In genomic region chr4:150909451-150910156, GRCm38 (mm10) we compare ENCODE assay signal across 8 mouse cellular contexts. TPM values are rescaled to one million over a fixed set of nuclear protein-coding genes. Genes with fewer than 3 reads are reported as not detected.
DNase-seq lines count a peak whose midpoint lies in the region; ATAC-seq lines count a peak whose summit lies in the region.

No protein-coding gene starts in this region.

- ATAC-seq in erythroid progenitor cell, adult 5-6 weeks (replicated peaks; ENCODE audit: low FRiP score, poor library complexity, severe bottlenecking): peak; percentile 84
- ATAC-seq in heart, embryonic 13.5 days (ENCODE audit: extremely low read depth, insufficient number of reproducible peaks, low FRiP score, low TSS enrichment): peak; percentile 89
- ATAC-seq in liver, embryonic 12.5 days: peak; percentile 87
- peak; percentile 93 for ATAC-seq in stomach, embryonic 15.5 days (ENCODE audit: insufficient read depth, low FRiP score, low read depth)

- peaks cover 32% of the 10 kb centered on the region for H3K36me3 ChIP-seq in heart, embryonic 13.5 days
- H3K36me3 ChIP-seq in liver, embryonic 12.5 days: peaks cover 30% of the 10 kb centered on the region
- H3K36me3 ChIP-seq in stomach, embryonic 15.5 days: peaks cover 12% of the 10 kb centered on the region

- H3K4me3 ChIP-seq in heart, embryonic 13.5 days: peak overlapping the region; percentile 80
- peak overlapping the region; percentile 72 for H3K4me3 ChIP-seq in liver, embryonic 12.5 days
- peak overlapping the region; percentile 74 for H3K4me3 ChIP-seq in stomach, embryonic 15.5 days (replicated peaks)

- H3K9me3 ChIP-seq in heart, embryonic 13.5 days: no peaks in the 10 kb centered on the region
- no peaks in the 10 kb centered on the region for H3K9me3 ChIP-seq in liver, embryonic 12.5 days (replicated peaks)
- H3K9me3 ChIP-seq in stomach, embryonic 15.5 days: no peaks in the 10 kb centered on the region

- DNase-seq in CD4-positive helper T cell, adult 2 months (ENCODE audit: low read depth, low spot score): peak; percentile 99
- peak; percentile 96 for DNase-seq in brain, embryonic 18.5 days (ENCODE audit: low read depth, low spot score)
- peak; percentile 99 for DNase-seq in kidney, postnatal 10 days
- DNase-seq in natural killer cell, adult 2 months (ENCODE audit: low spot score in 2 of 2): peak; percentile 98 to 99

- no peaks in the 10 kb centered on the region for H3K27me3 ChIP-seq in heart, embryonic 13.5 days (replicated peaks)
- H3K27me3 ChIP-seq in liver, embryonic 12.5 days (replicated peaks): no peaks in the 10 kb centered on the region
- no peaks in the 10 kb centered on the region for H3K27me3 ChIP-seq in stomach, embryonic 15.5 days (replicated peaks)

- under 1% methylated on average over 56 of the region's 56 CpGs for WGBS in heart, embryonic 13.5 days
- WGBS in liver, embryonic 12.5 days (ENCODE audit: insufficient replicate concordance): 2% methylated on average over 56 of the region's 56 CpGs
- whole genome bisulfite sequencing in stomach, embryonic 15.5 days: under 1% methylated on average over 56 of the region's 56 CpGs

- peak overlapping the region; percentile 73 for H3K4me2 ChIP-seq in heart, embryonic 13.5 days
- H3K4me2 ChIP-seq in liver, embryonic 12.5 days: peak overlapping the region; percentile 83
- H3K4me2 ChIP-seq in stomach, embryonic 15.5 days: peak overlapping the region; percentile 69

- peaks cover 30% of the 10 kb centered on the region for H3K4me1 ChIP-seq in heart, embryonic 13.5 days
- H3K4me1 ChIP-seq in liver, embryonic 12.5 days: peaks cover 43% of the 10 kb centered on the region
- peaks cover 13% of the 10 kb centered on the region for H3K4me1 ChIP-seq in stomach, embryonic 15.5 days

- H3K27ac ChIP-seq in heart, embryonic 13.5 days (replicated peaks): peak overlapping the region; percentile 91
- H3K27ac ChIP-seq in liver, embryonic 12.5 days: peak overlapping the region; percentile 84
- H3K27ac ChIP-seq in stomach, embryonic 15.5 days: peak overlapping the region; percentile 78

- H3K9ac ChIP-seq in heart, embryonic 13.5 days: peak overlapping the region; percentile 94
- peak overlapping the region; percentile 80 for H3K9ac ChIP-seq in liver, embryonic 12.5 days
- H3K9ac ChIP-seq in stomach, embryonic 15.5 days: peak overlapping the region; percentile 84

RNA-seq across cellular contexts. Expression of gene Park7, which starts 4.6 kb away (rescaled TPM):
- total RNA-seq in erythroid progenitor cell, adult 5-6 weeks (2015; ENCODE audit: low replicate concordance): 32.4 and 104 TPM in 2 replicates
- 61.9 and 62.5 TPM in 2 replicates for total RNA-seq in erythroid progenitor cell, adult 5-6 weeks (2017; ENCODE audit: low replicate concordance)
- polyA plus RNA-seq in heart, embryonic 13.5 days (2015; fragmentation: Nextera tagmentation; extraction: Ambion mirVana): 298 and 333 TPM in 2 replicates
- polyA plus RNA-seq in liver, embryonic 12.5 days (2016; fragmentation: Nextera tagmentation; extraction: Ambion mirVana): 326 and 344 TPM in 2 replicates
- polyA plus RNA-seq in stomach, embryonic 15.5 days (2015; fragmentation: Nextera tagmentation; extraction: Ambion mirVana): 411 and 424 TPM in 2 replicates

RNA-seq across cellular contexts. Expression of gene Tnfrsf9, which starts 4.8 kb away (rescaled TPM):
- 6.7 TPM in 1 of 2 replicates, not detected in the other for total RNA-seq in erythroid progenitor cell, adult 5-6 weeks (2015; ENCODE audit: low replicate concordance)
- 1.3 TPM in 1 of 2 replicates, not detected in the other for total RNA-seq in erythroid progenitor cell, adult 5-6 weeks (2017; ENCODE audit: low replicate concordance)
- 0.57 and 0.82 TPM in 2 replicates for polyA plus RNA-seq in heart, embryonic 13.5 days (2015; fragmentation: Nextera tagmentation; extraction: Ambion mirVana)
- polyA plus RNA-seq in liver, embryonic 12.5 days (2016; fragmentation: Nextera tagmentation; extraction: Ambion mirVana): 0.12 TPM in 1 of 2 replicates, not detected in the other
- polyA plus RNA-seq in stomach, embryonic 15.5 days (2015; fragmentation: Nextera tagmentation; extraction: Ambion mirVana): 0.98 and 1.2 TPM in 2 replicates

RNA-seq across cellular contexts. Expression of gene Errfi1, which starts 55.9 kb away (rescaled TPM):
- 1.1 and 2.9 TPM in 2 replicates for total RNA-seq in erythroid progenitor cell, adult 5-6 weeks (2015; ENCODE audit: low replicate concordance)
- total RNA-seq in erythroid progenitor cell, adult 5-6 weeks (2017; ENCODE audit: low replicate concordance): 1.7 TPM in 1 of 2 replicates, not detected in the other
- 10.1 and 11.3 TPM in 2 replicates for polyA plus RNA-seq in heart, embryonic 13.5 days (2015; fragmentation: Nextera tagmentation; extraction: Ambion mirVana)
- 14.7 and 14.9 TPM in 2 replicates for polyA plus RNA-seq in liver, embryonic 12.5 days (2016; fragmentation: Nextera tagmentation; extraction: Ambion mirVana)
- polyA plus RNA-seq in stomach, embryonic 15.5 days (2015; fragmentation: Nextera tagmentation; extraction: Ambion mirVana): 32.3 and 33.4 TPM in 2 replicates

Comparison
In these comparisons a context has a peak if more than half of its experiments do, and no peak if none do; other contexts are left out.
1. Peak in every context shown above with its lines: DNase-seq, ATAC-seq, H3K4me3 ChIP-seq and H3K27ac ChIP-seq.